Mouse (Mus musculus) limb, embryonic 13.5 days (tissue): ENCODE results near the gene Idh1. TPM values are rescaled to one million over a fixed set of nuclear protein-coding genes. Genes with fewer than 3 reads are reported as not detected.
"Not testable (repeated sequence)": the region's sequence is repeated elsewhere in the genome, so short reads cannot be mapped to it uniquely, and the experiment has no call there.

Experiments used
- ATAC-seq: fragments of 200-750 bp; cut with Nextera tagmentation; 2 replicates; pipeline ENCODE4 v1.8.0; 2017; ENCODE audit warnings: low read depth, moderate number of reproducible peaks, moderate TSS enrichment; ENCODE audit not compliant: low FRiP score
- H3K27ac ChIP-seq: fragments of 300-500 bp; sonication (generic); 2 replicates; pipeline ENCODE4 v1.5.1; 2015; ENCODE audit warnings: inconsistent platforms, mild to moderate bottlenecking, moderate library complexity
- H3K27me3 ChIP-seq: fragments of 300-500 bp; sonication (generic); 2 replicates; pipeline ENCODE4 v1.6.1; 2015; ENCODE audit warnings: mild to moderate bottlenecking, inconsistent platforms
- H3K36me3 ChIP-seq: fragments of 300-500 bp; sonication (generic); 2 replicates; pipeline ENCODE4 v1.6.1; 2015; ENCODE audit warnings: inconsistent platforms, mild to moderate bottlenecking, moderate library complexity
- H3K4me1 ChIP-seq: fragments of 300-500 bp; sonication (generic); 2 replicates; pipeline ENCODE4 v1.6.1; 2015; ENCODE audit warnings: inconsistent platforms
- H3K4me2 ChIP-seq: fragments of 300-500 bp; sonication (generic); replicated peaks from 2 replicates; pipeline ENCODE4 v1.6.1; 2015; ENCODE audit warnings: inconsistent platforms, mild to moderate bottlenecking, moderate library complexity
- H3K4me3 ChIP-seq: fragments of 300-500 bp; sonication (generic); 2 replicates; pipeline ENCODE4 v1.5.1; 2015; ENCODE audit warnings: moderate library complexity, mild to moderate bottlenecking, inconsistent platforms
- H3K9ac ChIP-seq: fragments of 300-500 bp; sonication (generic); 2 replicates; pipeline ENCODE4 v1.6.1; 2015; ENCODE audit warnings: mild to moderate bottlenecking, inconsistent platforms
- H3K9me3 ChIP-seq: fragments of 300-500 bp; sonication (generic); 2 replicates; pipeline ENCODE4 v1.6.1; 2016; ENCODE audit warnings: inconsistent platforms
- WGBS: fragments of 180-500 bp; shearing (Covaris S2); methylation state at CpG from one replicate; pipeline ENCODE4 v1.1.7; 2015; 5-methylcytosine and 5-hydroxymethylcytosine counted together
- polyA plus RNA-seq: library from polyadenylated mRNA; unstranded; fragments of >200 nt; fragmentation: Nextera tagmentation; extraction: Ambion mirVana; gene quantifications from 2 replicates; pipeline ENCODE4 v1.2.1, GENCODE M21; 2015

The Idh1 gene
- 132 and 146 TPM in 2 replicates for polyA plus RNA-seq

DNA sequence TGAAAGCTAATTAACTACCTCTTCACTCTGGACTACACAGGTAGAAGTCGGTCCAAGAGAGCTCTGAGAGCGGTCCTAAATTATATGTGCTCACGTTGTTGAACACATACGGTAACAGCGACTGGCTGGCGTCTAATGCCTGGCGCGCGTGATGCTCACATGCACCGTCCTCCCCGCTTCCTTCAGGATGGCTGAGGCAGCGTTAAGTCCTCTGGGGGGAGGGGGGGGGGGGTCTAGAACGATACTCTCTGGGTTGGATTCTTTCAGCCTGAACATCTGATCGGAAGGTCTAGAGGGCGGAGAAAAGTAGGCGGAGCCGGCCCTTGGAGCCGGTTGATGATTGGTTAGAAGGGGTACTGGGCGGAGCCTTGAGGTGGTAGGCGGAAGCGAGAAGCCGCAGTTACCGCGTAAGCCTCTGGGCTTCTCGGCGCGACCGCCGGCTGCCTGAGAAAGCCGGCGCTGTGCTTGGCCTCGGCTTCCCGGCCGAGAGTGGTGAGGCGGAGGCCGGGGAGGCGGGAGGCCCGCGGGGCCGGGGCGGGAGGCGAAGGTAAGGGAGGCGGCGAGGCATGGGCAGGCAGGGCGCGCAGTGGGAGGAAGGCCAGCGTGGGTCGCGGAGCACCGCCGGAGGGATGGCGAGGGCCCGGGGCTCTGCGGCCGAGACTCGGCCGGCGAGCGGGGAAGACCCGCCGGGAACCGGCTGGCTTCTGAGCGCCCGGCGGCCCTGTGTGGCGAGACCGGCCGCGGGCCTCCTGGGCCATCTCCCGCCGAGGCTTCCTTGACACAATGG lies at the start of gene Idh1, which contains the start of gene Pikfyve:
Gene Idh1 (minus strand): TSS at position 214 of the 787 bp plus-strand sequence.
Gene Pikfyve (plus strand): TSS at position 397 of the 787 bp plus-strand sequence.
- Histone ChIP-seq H3K4me3 (peak within 1 kb of the TSS; percentile 91), H3K9me3 (no peaks in the 10 kb centered on the region), H3K36me3 (no peaks in the 10 kb centered on the region), H3K4me2 (peak within 1 kb of the TSS; percentile 77), H3K9ac (peak within 1 kb of the TSS; percentile 90), H3K4me1 (peaks cover 12% of the 10 kb centered on the region), H3K27ac (peak within 1 kb of the TSS; percentile 80), H3K27me3 (no peaks in the 10 kb centered on the region)
- peak; percentile 100 for ATAC-seq
- WGBS = under 1% methylated on average over 60 of the region's 71 CpGs

- H3K4me3 ChIP-seq = no peak overlapping the region
- no peak overlapping the region for H3K27ac ChIP-seq
- no peak overlapping the region for H3K4me2 ChIP-seq
- H3K9me3 ChIP-seq = no peaks in the 10 kb centered on the region
- H3K4me1 ChIP-seq = no peaks in the 10 kb centered on the region
- no peak for ATAC-seq
- WGBS = 68% methylated on average over 1 of the region's 1 CpGs
- H3K27me3 ChIP-seq = no peaks in the 10 kb centered on the region
- no peak overlapping the region for H3K9ac ChIP-seq
- H3K36me3 ChIP-seq = peaks cover 36% of the 10 kb centered on the region
Measured at GRCm38 (mm10) chr1:65230566-65230965, 44.3 kb upstream of the Idh1 start.

DNA sequence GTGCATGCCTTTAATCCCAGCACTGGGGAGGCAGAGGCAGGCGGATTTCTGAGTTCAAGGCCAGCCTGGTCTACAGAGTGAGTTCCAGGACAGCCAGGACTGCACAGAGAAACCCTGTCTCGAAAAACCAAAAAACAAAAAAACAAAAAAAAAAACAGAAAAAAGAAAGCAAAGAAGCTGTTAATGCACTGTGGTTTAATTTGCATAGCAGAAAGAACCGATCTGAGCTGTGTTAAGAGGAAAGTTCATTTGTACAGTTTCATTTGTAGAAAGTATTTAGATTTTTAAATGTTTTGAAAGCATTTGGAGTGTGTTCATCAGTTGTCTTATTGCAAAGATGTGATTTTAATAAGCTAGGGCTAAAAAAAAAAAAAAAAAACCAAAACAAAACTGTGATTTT lies 43.5 kb upstream of the Idh1 start:
- not testable (repeated sequence) for H3K4me2 ChIP-seq, H3K27me3 ChIP-seq, H3K9ac ChIP-seq, H3K4me1 ChIP-seq, ATAC-seq, H3K4me3 ChIP-seq, H3K27ac ChIP-seq, H3K9me3 ChIP-seq
- 92% methylated on average over 3 of the region's 3 CpGs for WGBS
- H3K36me3 ChIP-seq = peaks cover 31% of the 10 kb centered on the region

GRCm38 (mm10) chr1:65227681-65228080 lies 41.4 kb upstream of the Idh1 start:
- Histone ChIP-seq H3K9ac (no peak overlapping the region), H3K36me3 (peaks cover 42% of the 10 kb centered on the region), H3K27me3 (no peaks in the 10 kb centered on the region), H3K27ac (no peak overlapping the region), H3K9me3 (no peaks in the 10 kb centered on the region), H3K4me2 (no peak overlapping the region), H3K4me1 (no peaks in the 10 kb centered on the region), H3K4me3 (no peak overlapping the region)
- WGBS = 88% methylated on average over 2 of the region's 2 CpGs
- ATAC-seq = no peak

GRCm38 (mm10) chr1:65223654-65224053 lies 37.4 kb upstream of the Idh1 start:
- Histone ChIP-seq H3K4me1 (no peaks in the 10 kb centered on the region), H3K4me3 (no peak overlapping the region), H3K27ac (no peak overlapping the region), H3K27me3 (no peaks in the 10 kb centered on the region), H3K4me2 (no peak overlapping the region), H3K9ac (no peak overlapping the region), H3K9me3 (no peaks in the 10 kb centered on the region), H3K36me3 (peaks cover 56% of the 10 kb centered on the region)
- no peak for ATAC-seq
- WGBS = 96% methylated on average over 2 of the region's 2 CpGs

DNA sequence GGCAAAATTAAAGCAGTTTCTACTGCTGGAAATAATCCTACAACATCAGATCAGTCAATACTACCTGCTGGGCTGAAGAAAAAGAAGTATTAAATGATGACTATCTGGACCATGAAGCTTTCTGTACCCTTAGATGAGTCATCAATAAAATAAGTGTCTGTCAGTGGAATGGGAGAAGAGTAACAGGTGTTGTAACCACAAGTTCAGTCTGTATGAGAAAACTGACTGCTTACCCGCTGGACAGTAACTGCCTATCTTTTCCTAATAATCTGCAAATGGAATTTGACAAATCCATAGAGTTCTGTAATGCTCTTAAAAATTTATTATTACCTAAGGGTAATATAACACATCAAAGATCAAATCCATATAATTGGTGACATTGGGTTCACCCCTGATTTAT lies 31.7 kb upstream of the Idh1 start:
- H3K27ac ChIP-seq = no peak overlapping the region
- H3K4me1 ChIP-seq = no peaks in the 10 kb centered on the region
- H3K4me3 ChIP-seq = no peak overlapping the region
- no peak overlapping the region for H3K9ac ChIP-seq
- peaks cover 40% of the 10 kb centered on the region for H3K36me3 ChIP-seq
- H3K27me3 ChIP-seq = no peaks in the 10 kb centered on the region
- H3K4me2 ChIP-seq = no peak overlapping the region
- 96% methylated on average over 1 of the region's 1 CpGs for WGBS
- H3K9me3 ChIP-seq = no peaks in the 10 kb centered on the region
- no peak for ATAC-seq

GRCm38 (mm10) chr1:65217567-65217966 lies 31.3 kb upstream of the Idh1 start:
- Histone ChIP-seq H3K9ac (no peak overlapping the region), H3K9me3 (no peaks in the 10 kb centered on the region), H3K4me2 (no peak overlapping the region), H3K4me1 (no peaks in the 10 kb centered on the region), H3K36me3 (peaks cover 38% of the 10 kb centered on the region), H3K27ac (no peak overlapping the region), H3K27me3 (no peaks in the 10 kb centered on the region), H3K4me3 (no peak overlapping the region)
- WGBS = 89% methylated on average over 2 of the region's 2 CpGs
- ATAC-seq = no peak

DNA sequence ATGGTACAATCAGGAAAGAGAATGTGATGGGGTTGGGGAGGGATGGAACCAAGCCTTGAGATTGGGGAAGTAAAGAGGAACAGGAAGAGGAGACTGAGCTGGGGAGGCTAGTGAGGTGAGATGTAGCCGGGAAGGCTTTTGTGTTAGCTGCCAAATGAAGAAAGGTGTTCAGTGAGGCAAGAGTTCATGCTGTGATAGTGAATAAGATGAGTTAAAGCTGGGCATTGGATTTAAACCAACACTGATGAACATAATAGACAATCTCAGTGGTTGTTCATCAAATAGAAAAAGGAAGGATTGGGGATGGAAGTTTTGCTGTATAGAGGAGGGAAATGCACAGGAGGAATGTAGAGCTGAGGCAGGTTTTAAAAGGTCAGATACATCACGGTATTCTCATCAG lies 26.9 kb upstream of the Idh1 start:
- Histone ChIP-seq H3K36me3 (peaks cover 53% of the 10 kb centered on the region), H3K4me3 (no peak overlapping the region), H3K9ac (no peak overlapping the region), H3K4me2 (no peak overlapping the region), H3K9me3 (peaks cover 21% of the 10 kb centered on the region), H3K4me1 (no peaks in the 10 kb centered on the region), H3K27ac (no peak overlapping the region), H3K27me3 (no peaks in the 10 kb centered on the region)
- WGBS = 88% methylated on average over 2 of the region's 2 CpGs
- no peak for ATAC-seq

DNA sequence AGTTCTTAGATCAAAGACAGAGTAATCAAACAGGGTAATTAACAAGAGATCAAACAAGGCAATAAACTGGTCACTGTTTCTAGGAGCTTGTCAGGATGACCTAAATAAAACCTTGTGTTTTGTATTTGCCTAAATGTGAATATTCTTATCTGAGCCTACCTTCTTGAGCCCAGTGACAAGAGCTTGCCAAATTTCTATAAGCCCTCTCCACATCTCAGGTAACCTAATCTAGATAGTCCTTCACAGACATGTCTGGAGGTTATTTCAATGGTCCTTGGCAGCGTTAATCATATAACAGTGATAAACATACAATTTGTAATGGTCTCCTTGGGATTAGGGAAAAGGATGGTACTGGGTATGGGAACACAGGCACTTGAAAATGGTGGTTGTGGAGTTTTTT lies 18.0 kb upstream of the Idh1 start:
- Histone ChIP-seq H3K4me3 (no peak overlapping the region), H3K4me2 (no peak overlapping the region), H3K9me3 (peaks cover 4% of the 10 kb centered on the region), H3K36me3 (peaks cover 58% of the 10 kb centered on the region), H3K9ac (no peak overlapping the region), H3K4me1 (no peaks in the 10 kb centered on the region), H3K27ac (no peak overlapping the region), H3K27me3 (no peaks in the 10 kb centered on the region)
- WGBS = 65% methylated on average over 1 of the region's 1 CpGs
- ATAC-seq = no peak

DNA sequence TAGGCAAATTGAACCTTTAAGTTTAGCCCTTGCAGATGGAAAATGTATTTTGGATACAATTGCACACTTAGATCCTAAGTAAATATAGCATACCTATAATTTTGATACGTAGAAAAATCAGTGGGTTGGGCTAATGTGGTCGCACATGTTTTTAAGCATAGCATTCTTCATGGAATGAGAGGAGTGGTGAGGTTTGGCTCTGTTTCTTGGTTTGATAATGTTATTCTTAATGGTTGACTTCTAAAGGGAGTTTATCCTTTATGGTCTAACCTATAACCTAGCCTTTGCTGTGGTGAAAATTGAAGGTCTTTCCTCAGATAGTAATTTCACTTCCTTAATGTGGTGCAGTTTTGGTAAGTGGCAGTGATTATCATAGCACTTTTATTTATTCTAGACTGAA lies 12.6 kb upstream of the Idh1 start:
- no peaks in the 10 kb centered on the region for H3K27me3 ChIP-seq
- peaks cover 44% of the 10 kb centered on the region for H3K36me3 ChIP-seq
- H3K9ac ChIP-seq = no peak overlapping the region
- no peak overlapping the region for H3K4me2 ChIP-seq
- no peaks in the 10 kb centered on the region for H3K9me3 ChIP-seq
- no peak for ATAC-seq
- WGBS = 96% methylated on average over 2 of the region's 2 CpGs
- no peak overlapping the region for H3K4me3 ChIP-seq
- H3K4me1 ChIP-seq = no peaks in the 10 kb centered on the region
- H3K27ac ChIP-seq = no peak overlapping the region

DNA sequence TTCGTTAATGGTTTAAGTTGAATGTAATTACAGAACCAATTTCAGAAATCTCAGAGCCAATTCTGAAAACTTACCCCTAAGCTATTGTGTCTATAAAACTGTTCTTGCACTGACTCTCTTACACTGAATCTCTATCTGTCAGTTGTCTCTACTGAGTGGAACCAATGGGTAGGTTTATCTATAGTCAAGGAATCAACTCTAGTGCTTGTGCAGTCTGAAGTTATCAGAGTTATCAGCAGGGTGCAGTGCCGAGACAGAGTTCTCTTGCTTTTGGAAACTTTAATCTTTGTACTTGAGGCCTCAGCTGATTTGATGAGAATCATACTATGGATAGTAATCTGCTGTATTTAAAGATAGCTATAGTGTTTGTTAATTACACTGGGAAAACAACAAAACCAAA lies 12.1 kb upstream of the Idh1 start:
- Histone ChIP-seq H3K36me3 (peaks cover 45% of the 10 kb centered on the region), H3K27me3 (no peaks in the 10 kb centered on the region), H3K4me3 (no peak overlapping the region), H3K4me1 (no peaks in the 10 kb centered on the region), H3K9ac (no peak overlapping the region), H3K4me2 (no peak overlapping the region), H3K9me3 (no peaks in the 10 kb centered on the region), H3K27ac (no peak overlapping the region)
- WGBS = 91% methylated on average over 2 of the region's 2 CpGs
- ATAC-seq = no peak

DNA sequence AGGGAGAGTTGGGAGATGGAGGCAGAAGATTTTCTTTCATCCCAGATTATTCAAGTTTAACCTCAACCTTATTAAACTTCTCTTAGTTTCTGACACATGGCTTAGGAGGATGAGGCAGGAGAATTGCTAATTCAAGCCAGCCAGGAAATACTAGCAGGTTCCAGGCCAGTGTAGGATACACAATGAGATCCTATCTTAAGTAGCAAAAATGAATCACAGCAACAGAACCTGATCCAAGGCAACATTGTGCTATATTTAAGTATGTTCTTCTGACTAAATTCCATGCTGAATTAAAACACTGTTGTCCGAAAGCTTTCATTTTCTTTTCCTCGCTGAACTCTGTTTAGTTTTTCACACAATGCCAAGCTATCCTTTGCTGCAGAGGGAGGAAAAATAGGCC lies 6.9 kb upstream of the Idh1 start:
- no peaks in the 10 kb centered on the region for H3K4me1 ChIP-seq
- no peak overlapping the region for H3K27ac ChIP-seq
- H3K9me3 ChIP-seq = no peaks in the 10 kb centered on the region
- H3K4me2 ChIP-seq = no peak overlapping the region
- ATAC-seq = no peak
- H3K4me3 ChIP-seq = no peak overlapping the region
- H3K9ac ChIP-seq = no peak overlapping the region
- no peaks in the 10 kb centered on the region for H3K27me3 ChIP-seq
- H3K36me3 ChIP-seq = peaks cover 42% of the 10 kb centered on the region
- WGBS = 93% methylated on average over 2 of the region's 2 CpGs

DNA sequence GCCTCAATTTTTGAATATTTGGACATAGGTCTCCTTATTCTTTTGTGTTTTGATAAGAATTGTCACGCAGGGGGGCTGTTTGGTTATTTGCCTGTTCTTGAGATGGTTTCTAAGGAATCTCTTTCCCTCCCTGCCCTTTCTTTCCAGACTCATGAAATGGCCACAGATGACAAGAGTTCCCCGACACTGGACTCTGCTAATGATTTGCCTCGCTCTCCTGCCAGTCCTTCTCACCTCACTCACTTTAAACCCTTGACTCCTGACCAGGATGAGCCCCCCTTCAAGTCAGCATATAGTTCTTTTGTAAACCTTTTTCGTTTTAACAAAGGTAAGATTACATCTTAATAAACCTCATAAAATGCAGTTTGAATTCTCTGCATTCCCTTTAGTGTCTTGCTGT lies 3.9 kb upstream of the Idh1 start:
- Histone ChIP-seq H3K9me3 (no peaks in the 10 kb centered on the region), H3K9ac (no peak overlapping the region), H3K4me3 (no peak overlapping the region), H3K27ac (no peak overlapping the region), H3K4me2 (no peak overlapping the region), H3K36me3 (peaks cover 26% of the 10 kb centered on the region), H3K4me1 (peaks cover 12% of the 10 kb centered on the region), H3K27me3 (no peaks in the 10 kb centered on the region)
- ATAC-seq = no peak
- 76% methylated on average over 4 of the region's 4 CpGs for WGBS
